Mouse (Mus musculus) hindbrain, embryonic 14.5 days (tissue): ENCODE data around the gene Ptpn14. TPM values are rescaled to one million over a fixed set of nuclear protein-coding genes. Genes with fewer than 3 reads are reported as not detected.

ENCODE experiments used
- ATAC-seq: fragments of 200-750 bp; cut with Nextera tagmentation; 2 replicates; pipeline ENCODE4 v1.8.0; 2017; ENCODE audit warnings: moderate number of reproducible peaks, mild to moderate bottlenecking, moderate TSS enrichment, moderate library complexity; ENCODE audit not compliant: low FRiP score
- DNase-seq: peaks from one replicate; pipeline ENCODE4 v3.0.0-alpha.2; 2015; ENCODE audit warnings: low spot score
- H3K27ac ChIP-seq: fragments of 300-500 bp; sonication (generic); 2 replicates; pipeline ENCODE4 v1.5.1; 2014; ENCODE audit warnings: mild to moderate bottlenecking, moderate library complexity
- H3K27me3 ChIP-seq: fragments of 300-500 bp; sonication (generic); 2 replicates; pipeline ENCODE4 v1.6.1; 2014; ENCODE audit warnings: mild to moderate bottlenecking, low read length, mixed read lengths; ENCODE audit not compliant: control insufficient read depth, insufficient read depth
- H3K36me3 ChIP-seq: fragments of 300-500 bp; sonication (generic); replicated peaks from 2 replicates; pipeline ENCODE4 v1.6.1; 2014; ENCODE audit not compliant: control insufficient read depth, insufficient read depth
- H3K4me1 ChIP-seq: fragments of 300-500 bp; sonication (generic); replicated peaks from 2 replicates; pipeline ENCODE4 v1.6.1; 2014; ENCODE audit warnings: antibody characterized with exemption, low read length, mixed read lengths; ENCODE audit not compliant: control insufficient read depth, insufficient read depth
- H3K4me2 ChIP-seq: fragments of 300-500 bp; sonication (generic); replicated peaks from 2 replicates; pipeline ENCODE4 v1.6.1; 2014; ENCODE audit warnings: mild to moderate bottlenecking, moderate library complexity
- H3K4me3 ChIP-seq: fragments of 300-500 bp; sonication (generic); replicated peaks from 2 replicates; pipeline ENCODE4 v1.5.1; 2014; ENCODE audit warnings: mild to moderate bottlenecking, low read length
- H3K9ac ChIP-seq: fragments of 300-500 bp; sonication (generic); 2 replicates; pipeline ENCODE4 v1.6.1; 2014
- H3K9me3 ChIP-seq: fragments of 300-500 bp; sonication (generic); 2 replicates; pipeline ENCODE4 v1.6.1; 2016; ENCODE audit warnings: low read length; ENCODE audit not compliant: control insufficient read depth
- WGBS: fragments of 180-500 bp; shearing (Covaris S2); extraction: QIAGEN DNeasy Blood & Tissue Kit; methylation state at CpG from one replicate; pipeline ENCODE4 v1.1.7; 2014; 5-methylcytosine and 5-hydroxymethylcytosine counted together
- polyA plus RNA-seq: library from polyadenylated mRNA; unstranded; fragments of >200 nt; fragmentation: Nextera tagmentation; extraction: Ambion mirVana; gene quantifications from 2 replicates; pipeline ENCODE4 v1.2.1, GENCODE M21; 2014

The Ptpn14 gene
- polyA plus RNA-seq, 1 experiment from 2014 or later = 2.6 TPM

GRCm38 (mm10) chr1:189790666-189791065 lies 62.6 kb downstream of the Ptpn14 start:
- Histone ChIP-seq H3K4me2 (no peak overlapping the region), H3K4me3 (no peak overlapping the region), H3K27me3 (no peaks in the 10 kb centered on the region; the same call in 1 of the 2 replicates), H3K27ac (no peak overlapping the region), H3K36me3 (no peaks in the 10 kb centered on the region), H3K9me3 (no peaks in the 10 kb centered on the region), H3K4me1 (peaks cover 10% of the 10 kb centered on the region; the same call in 1 of the 2 replicates), H3K9ac (no peak overlapping the region)
- ATAC-seq (no peak), DNase-seq (no peak)
- WGBS = 82% methylated on average over 7 of the region's 7 CpGs

- H3K4me2 ChIP-seq = no peak overlapping the region
- H3K36me3 ChIP-seq = no peaks in the 10 kb centered on the region
- WGBS = 44% methylated on average over 10 of the region's 10 CpGs
- ATAC-seq = no peak
- no peaks in the 10 kb centered on the region for H3K27me3 ChIP-seq
- no peak overlapping the region for H3K27ac ChIP-seq
- no peak overlapping the region for H3K4me3 ChIP-seq
- H3K4me1 ChIP-seq = peaks cover 10% of the 10 kb centered on the region; the same call in 1 of the 2 replicates
- DNase-seq = no peak
- no peak overlapping the region for H3K9ac ChIP-seq
- no peaks in the 10 kb centered on the region for H3K9me3 ChIP-seq
Observed at GRCm38 (mm10) chr1:189791534-189792217, 63.6 kb downstream of the Ptpn14 start.

GRCm38 (mm10) chr1:189792560-189793195 lies 64.6 kb downstream of the Ptpn14 start:
- no peak overlapping the region for H3K4me3 ChIP-seq
- no peaks in the 10 kb centered on the region for H3K36me3 ChIP-seq
- H3K9me3 ChIP-seq = no peaks in the 10 kb centered on the region
- DNase-seq = no peak
- H3K27ac ChIP-seq = no peak overlapping the region
- no peak overlapping the region for H3K9ac ChIP-seq
- WGBS = 84% methylated on average over 14 of the region's 14 CpGs
- 0 out of 2 replicates have a peak, but pooled peaks cover 3% of the 10 kb centered on the region for H3K4me1 ChIP-seq
- no peak for ATAC-seq
- no peak overlapping the region for H3K4me2 ChIP-seq
- H3K27me3 ChIP-seq = no peaks in the 10 kb centered on the region

GRCm38 (mm10) chr1:189798949-189799348 lies 70.9 kb downstream of the Ptpn14 start:
- DNase-seq (no peak), ATAC-seq (no peak)
- Histone ChIP-seq H3K36me3 (no peaks in the 10 kb centered on the region), H3K9ac (no peak overlapping the region), H3K27ac (no peak overlapping the region), H3K4me1 (0 out of 2 replicates have a peak, but pooled peaks cover 3% of the 10 kb centered on the region), H3K4me2 (no peak overlapping the region), H3K9me3 (no peaks in the 10 kb centered on the region), H3K27me3 (no peaks in the 10 kb centered on the region), H3K4me3 (no peak overlapping the region)
- 86% methylated on average over 15 of the region's 15 CpGs for WGBS

- H3K36me3 ChIP-seq = no peaks in the 10 kb centered on the region
- no peak overlapping the region for H3K9ac ChIP-seq
- no peaks in the 10 kb centered on the region for H3K27me3 ChIP-seq
- no peak for DNase-seq
- whole genome bisulfite sequencing = 54% methylated on average over 13 of the region's 13 CpGs
- no peak overlapping the region for H3K4me2 ChIP-seq
- no peak overlapping the region for H3K27ac ChIP-seq
- ATAC-seq = no peak
- no peaks in the 10 kb centered on the region for H3K4me1 ChIP-seq
- no peak overlapping the region for H3K4me3 ChIP-seq
- no peaks in the 10 kb centered on the region for H3K9me3 ChIP-seq
Observed at GRCm38 (mm10) chr1:189800211-189800961, 72.3 kb downstream of the Ptpn14 start.

GRCm38 (mm10) chr1:189801303-189801702 lies 73.2 kb downstream of the Ptpn14 start:
- no peaks in the 10 kb centered on the region for H3K36me3 ChIP-seq
- no peaks in the 10 kb centered on the region for H3K9me3 ChIP-seq
- no peak overlapping the region for H3K4me3 ChIP-seq
- no peak for DNase-seq
- no peak overlapping the region for H3K9ac ChIP-seq
- H3K4me2 ChIP-seq = no peak overlapping the region
- ATAC-seq = no peak
- no peaks in the 10 kb centered on the region for H3K4me1 ChIP-seq
- no peaks in the 10 kb centered on the region for H3K27me3 ChIP-seq
- no peak overlapping the region for H3K27ac ChIP-seq
- 78% methylated on average over 4 of the region's 4 CpGs for WGBS

GRCm38 (mm10) chr1:189802575-189802974 lies 74.5 kb downstream of the Ptpn14 start:
- no peak overlapping the region for H3K4me3 ChIP-seq
- H3K9ac ChIP-seq = no peak overlapping the region
- 95% methylated on average over 4 of the region's 4 CpGs for WGBS
- H3K36me3 ChIP-seq = no peaks in the 10 kb centered on the region
- no peak overlapping the region for H3K4me2 ChIP-seq
- no peak for DNase-seq
- H3K4me1 ChIP-seq = no peaks in the 10 kb centered on the region
- no peak overlapping the region for H3K27ac ChIP-seq
- H3K27me3 ChIP-seq = no peaks in the 10 kb centered on the region
- ATAC-seq = no peak
- no peaks in the 10 kb centered on the region for H3K9me3 ChIP-seq

- Histone ChIP-seq H3K4me2 (no peak overlapping the region), H3K27ac (no peak overlapping the region), H3K9ac (no peak overlapping the region), H3K36me3 (no peaks in the 10 kb centered on the region), H3K4me3 (no peak overlapping the region), H3K9me3 (no peaks in the 10 kb centered on the region), H3K27me3 (no peaks in the 10 kb centered on the region), H3K4me1 (no peaks in the 10 kb centered on the region)
- DNase-seq (no peak), ATAC-seq (no peak)
- WGBS = 93% methylated on average over 11 of the region's 11 CpGs
Observed at GRCm38 (mm10) chr1:189803742-189804141, 75.7 kb downstream of the Ptpn14 start.

GRCm38 (mm10) chr1:189806533-189807297 lies 78.6 kb downstream of the Ptpn14 start:
- DNase-seq (no peak), ATAC-seq (no peak)
- 73% methylated on average over 13 of the region's 13 CpGs for WGBS

More at GRCm38 (mm10) chr1:189806533-189807297, 78.6 kb downstream of the Ptpn14 start:
- Histone ChIP-seq H3K27ac (no peak overlapping the region), H3K36me3 (no peaks in the 10 kb centered on the region), H3K4me1 (no peaks in the 10 kb centered on the region), H3K4me3 (no peak overlapping the region), H3K9me3 (no peaks in the 10 kb centered on the region), H3K9ac (no peak overlapping the region), H3K4me2 (no peak overlapping the region), H3K27me3 (no peaks in the 10 kb centered on the region)
